Mouse (Mus musculus) mesoderm, embryonic 11.5 days (tissue): Measurements from ENCODE around the gene Wnt5a.

Experiments used
- DNase-seq: peaks from one replicate; pipeline ENCODE4 v3.0.0-alpha.2; 2012; ENCODE audit warnings: low read depth, low spot score

Wnt5a gene

DNA sequence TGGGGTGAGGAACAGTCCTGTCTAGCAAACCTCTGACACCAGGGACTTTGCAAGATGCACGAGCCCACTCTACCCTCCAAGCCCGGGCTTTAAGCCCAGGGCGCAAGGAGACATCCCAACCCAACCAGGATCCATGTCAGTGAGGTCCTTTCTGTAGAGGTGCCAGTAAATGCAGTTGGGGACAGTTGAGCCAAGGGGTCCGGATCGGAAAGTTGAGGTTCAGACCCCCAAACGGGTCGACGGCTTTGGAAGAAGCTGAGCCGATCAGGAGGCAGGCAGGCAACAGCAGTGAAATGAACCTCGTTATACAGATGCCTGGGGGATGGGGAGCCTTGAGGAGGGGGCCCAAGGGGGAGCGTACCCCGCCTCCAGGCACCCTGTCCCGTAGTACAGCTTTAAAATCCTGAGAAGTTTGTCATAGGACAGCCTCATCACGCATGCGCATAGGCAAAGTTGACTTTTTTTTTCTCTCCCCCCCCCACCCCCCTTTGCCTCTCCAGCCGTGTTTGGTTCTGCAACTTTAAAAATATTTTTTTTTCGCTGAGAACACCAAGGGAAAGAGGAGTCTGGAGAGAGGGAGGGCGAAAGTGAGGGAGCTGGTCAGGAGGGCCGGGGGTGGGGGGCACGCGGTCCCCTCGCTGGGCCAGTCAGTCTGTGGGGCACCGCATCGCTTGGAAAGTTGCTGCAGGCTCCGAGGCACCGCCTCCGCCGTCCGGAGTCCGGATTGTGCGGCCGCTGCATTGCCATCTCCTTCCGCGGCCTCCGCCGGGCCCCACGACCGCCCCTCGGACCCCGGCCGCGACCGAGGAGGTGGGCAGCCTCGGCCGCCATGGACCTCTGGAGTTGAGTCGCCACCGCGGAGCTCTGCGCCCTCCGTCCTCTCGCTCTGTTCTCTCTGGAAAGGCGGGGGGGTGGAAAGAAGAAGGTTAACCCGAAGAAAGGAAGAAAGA is at the start of gene Wnt5a:
Wnt5a (plus strand) TSS at position 650 of the 950 bp plus-strand sequence.
- DNase-seq = peak; percentile 73

- DNase-seq = no peak
Measured at GRCm38 (mm10) chr14:28456372-28457076, 48.0 kb upstream of the Wnt5a start.

GRCm38 (mm10) chr14:28457428-28457827 is 47.1 kb upstream of the Wnt5a start:
- no peak for DNase-seq

DNA sequence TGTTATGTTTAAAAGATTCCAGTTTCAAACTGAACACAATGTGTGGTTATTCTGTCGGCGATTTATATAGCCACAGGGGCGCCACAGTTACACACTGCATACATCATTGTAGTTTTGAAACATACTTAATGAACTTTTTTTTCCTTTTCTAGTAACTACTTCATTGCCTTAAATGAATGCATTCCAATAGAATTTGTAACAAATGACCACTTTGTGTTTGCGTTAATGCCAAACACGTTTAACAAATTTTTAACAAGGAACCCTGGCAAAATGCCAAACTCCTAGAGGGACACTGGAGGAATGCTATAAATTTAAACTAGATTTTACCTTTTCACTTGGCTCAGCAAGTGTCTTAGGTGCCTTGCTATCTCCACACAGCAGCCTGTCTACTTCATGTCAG is 36.6 kb upstream of the Wnt5a start:
- peak; percentile 46 for DNase-seq

- DNase-seq = peak; percentile 66
Measured at GRCm38 (mm10) chr14:28469696-28470095, 34.9 kb upstream of the Wnt5a start.

DNA sequence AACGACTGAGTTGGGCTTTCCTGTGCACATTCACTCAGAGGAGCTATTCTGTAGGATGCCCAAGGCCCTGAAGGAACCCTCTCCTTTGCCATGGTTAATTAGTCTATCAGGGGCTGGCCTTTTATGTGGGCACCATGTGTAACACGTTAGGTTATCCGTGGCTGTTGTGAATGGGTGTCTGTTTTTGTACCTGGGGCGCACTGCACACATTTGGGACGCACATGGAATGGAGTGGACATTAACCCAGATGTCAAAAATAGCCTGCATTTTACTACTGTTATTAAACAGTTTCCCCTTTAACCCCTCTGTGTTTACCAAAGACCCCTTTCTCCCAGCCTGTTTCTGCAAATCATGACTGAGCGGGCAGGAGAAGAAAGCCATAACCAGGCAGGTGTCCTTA is 34.3 kb upstream of the Wnt5a start:
- no peak for DNase-seq

- peak; percentile 49 for DNase-seq
Measured at GRCm38 (mm10) chr14:28475012-28475411, 29.5 kb upstream of the Wnt5a start.

- no peak for DNase-seq
Measured at GRCm38 (mm10) chr14:28475421-28475820, 29.1 kb upstream of the Wnt5a start.

- no peak for DNase-seq
Measured at GRCm38 (mm10) chr14:28476746-28477145, 27.8 kb upstream of the Wnt5a start.

GRCm38 (mm10) chr14:28480866-28481265 is 23.7 kb upstream of the Wnt5a start:
- no peak for DNase-seq

GRCm38 (mm10) chr14:28493806-28494205 is 10.7 kb upstream of the Wnt5a start:
- DNase-seq = no peak

- DNase-seq = no peak
Measured at GRCm38 (mm10) chr14:28494273-28494672, 10.3 kb upstream of the Wnt5a start.

- peak; percentile 41 for DNase-seq
Measured at GRCm38 (mm10) chr14:28501216-28501878, 3.2 kb upstream of the Wnt5a start.

DNA sequence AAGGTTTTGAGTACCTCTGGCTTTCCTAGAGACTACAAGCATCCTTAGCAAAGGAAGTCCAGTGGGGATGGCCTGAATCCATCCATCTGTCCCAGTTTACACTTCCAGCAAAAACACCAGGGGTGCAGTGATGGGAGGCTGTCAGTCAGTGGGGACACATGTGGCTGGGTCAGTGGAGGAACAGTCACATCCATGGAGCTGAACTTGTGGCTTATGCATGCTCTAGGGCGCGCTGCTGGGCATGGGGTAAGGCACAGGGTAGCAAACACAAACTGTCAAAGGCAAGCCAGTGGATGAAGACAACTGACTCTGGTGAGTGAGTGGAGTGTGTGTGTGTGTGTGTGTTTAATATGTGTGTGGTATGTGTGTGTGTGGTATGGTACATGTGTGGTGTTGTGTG is 1.3 kb upstream of the Wnt5a start:
- no peak for DNase-seq

DNA sequence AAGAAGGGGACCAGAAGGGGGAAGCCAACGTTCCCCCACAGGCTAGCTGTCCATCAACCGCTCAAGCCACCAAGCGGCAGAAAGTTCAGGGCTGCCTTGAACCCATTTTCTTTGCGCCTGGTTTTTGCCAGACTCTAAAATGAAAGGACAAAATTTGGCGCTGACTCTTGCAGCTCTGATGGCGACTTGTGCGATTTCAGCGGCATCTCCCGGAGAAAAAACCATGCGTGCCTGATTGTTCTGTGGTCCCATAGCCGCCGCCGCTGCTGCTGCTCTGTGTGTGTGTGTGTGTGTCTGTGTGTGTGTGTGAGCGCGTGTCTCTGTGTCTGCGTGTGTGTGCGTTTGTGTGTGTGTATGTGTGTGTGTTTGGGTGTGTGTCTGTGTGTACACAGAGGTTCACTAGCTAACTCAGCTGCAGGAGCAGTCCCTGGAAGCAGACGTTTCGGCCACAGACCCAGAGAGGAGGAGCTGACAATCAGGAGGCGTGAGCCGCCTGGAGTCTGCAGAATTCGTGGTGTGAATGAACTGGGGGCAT is 568 bp downstream of the Wnt5a start:
- peak; percentile 67 for DNase-seq

DNA sequence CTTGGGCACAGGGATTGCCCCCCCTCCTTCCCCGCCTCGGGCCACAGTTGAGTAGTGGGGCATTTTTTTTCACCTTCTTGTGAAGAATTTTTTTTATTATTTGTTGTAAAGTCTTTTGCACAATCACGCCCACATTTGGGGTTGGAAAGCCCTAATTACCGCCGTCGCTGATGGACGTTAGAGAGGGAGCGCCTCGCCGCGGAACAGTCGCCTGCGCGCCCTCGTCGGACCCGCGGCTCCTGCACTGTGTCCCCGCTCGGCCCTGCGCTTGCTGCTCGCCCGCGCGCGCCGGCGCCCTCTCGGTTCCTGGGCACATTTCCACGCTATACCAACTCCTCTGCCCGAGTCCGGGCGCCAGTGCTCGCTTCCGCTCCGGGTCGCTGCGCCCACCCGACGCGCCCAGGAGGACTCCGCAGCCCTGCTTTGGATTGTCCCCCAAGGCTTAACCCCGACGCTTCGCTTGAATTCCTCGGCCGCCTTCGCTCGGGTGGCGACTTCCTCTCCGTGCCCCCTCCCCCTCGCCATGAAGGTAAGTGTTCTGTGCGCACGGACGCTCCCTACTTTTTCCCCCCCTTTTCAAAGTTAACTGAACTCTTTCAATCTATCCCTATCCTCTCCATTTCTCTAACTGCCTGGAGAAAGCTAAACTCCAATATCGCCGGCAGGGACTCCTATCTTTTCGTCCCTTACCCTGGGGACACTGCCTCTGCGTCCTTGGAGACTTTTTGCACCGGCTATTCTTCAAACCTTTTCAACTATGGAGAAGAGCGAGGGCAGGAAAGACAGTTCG is 1.2 kb downstream of the Wnt5a start:
- no peak for DNase-seq

DNA sequence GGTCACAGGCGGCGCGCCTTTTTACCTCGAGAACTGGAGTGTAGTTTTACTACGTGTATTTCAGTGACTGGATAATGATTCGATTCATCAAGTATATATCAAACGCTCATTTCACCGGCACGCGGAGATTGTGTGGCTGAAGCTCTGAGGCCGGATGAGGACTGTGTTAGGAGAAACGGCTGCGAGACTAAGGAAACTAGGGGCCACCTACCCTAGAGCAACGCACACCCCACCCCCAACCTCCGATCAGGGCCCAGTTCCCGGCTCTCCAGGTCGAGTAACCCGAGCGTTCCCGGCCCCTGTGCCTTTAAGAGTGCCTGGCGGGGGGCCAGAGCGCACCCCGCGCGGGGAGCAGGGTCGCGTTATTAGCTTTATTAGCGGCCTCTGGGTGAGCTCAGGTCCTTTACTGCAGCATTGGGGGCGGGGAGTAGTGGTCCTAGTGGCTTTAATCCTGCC is 1.9 kb downstream of the Wnt5a start:
- DNase-seq = peak; percentile 58

GRCm38 (mm10) chr14:28507011-28507410 is 2.5 kb downstream of the Wnt5a start:
- no peak for DNase-seq

- DNase-seq = peak; percentile 88
Measured at GRCm38 (mm10) chr14:28507471-28507870, 2.9 kb downstream of the Wnt5a start.

DNA sequence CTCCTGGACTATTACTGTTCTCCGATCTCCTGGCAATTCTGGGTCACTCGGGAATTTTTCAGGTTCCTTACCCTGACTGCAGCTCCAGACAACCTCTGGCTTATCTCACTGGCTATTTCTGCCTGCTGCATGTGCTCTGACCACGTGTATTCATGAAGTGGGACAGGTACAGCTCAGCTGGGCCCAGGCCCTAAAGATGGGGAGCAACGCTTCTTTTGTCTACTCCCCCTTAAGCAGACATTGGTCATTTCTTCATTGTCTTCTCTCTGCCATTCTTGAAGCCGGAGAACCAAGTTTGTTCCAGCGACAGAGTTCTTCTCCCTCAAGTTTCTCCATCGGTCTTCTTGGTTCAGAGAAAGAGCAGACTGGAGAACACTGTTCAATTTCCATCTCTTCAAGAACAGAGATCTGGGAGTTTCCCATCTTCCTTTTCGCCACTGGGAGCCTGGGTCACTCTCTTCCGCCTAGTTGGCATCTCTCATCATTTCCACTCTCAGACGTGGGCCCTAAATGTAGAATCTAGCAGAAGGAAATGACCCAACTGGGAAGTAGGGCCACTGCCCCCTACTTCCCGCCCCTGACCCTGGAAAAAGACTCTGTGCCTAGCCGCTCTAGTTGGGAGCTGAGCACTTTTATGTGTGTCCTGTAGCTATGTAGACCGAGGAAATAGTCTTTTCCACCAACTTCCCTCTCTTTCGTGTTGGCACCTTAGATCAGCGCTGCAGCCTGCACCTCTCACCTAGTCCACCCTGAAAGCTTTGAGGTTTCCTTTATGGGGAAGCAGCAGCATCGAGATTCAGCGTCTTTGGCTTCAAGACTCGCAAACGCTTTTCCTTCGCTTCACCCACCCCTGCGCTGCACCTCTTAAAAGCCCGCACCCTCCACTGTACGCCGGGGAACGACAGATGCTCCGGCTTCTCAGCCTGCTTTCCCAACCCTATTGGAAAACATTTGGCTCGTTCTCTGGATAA is 4.0 kb downstream of the Wnt5a start:
- no peak for DNase-seq
